Mouse (Mus musculus): Measurements from ENCODE around the gene Gm2001. TPM values are rescaled to one million over a fixed set of nuclear protein-coding genes. Genes with fewer than 3 reads are reported as not detected.
"Not testable (repeated sequence)": the region's sequence is repeated elsewhere in the genome, so short reads cannot be mapped to it uniquely, and the experiment has no call there.

The Gm2001 gene
- total RNA-seq (2012; rRNA removed) = not detected in 2 replicates

GRCm38 (mm10) chr12:87842239-87842638, at the start of gene Gm2001:
TSS of gene Gm2001 (minus strand) at chr12:87842339.
- H3K9me3 ChIP-seq (ENCODE audit: control insufficient read depth, insufficient read depth, low read depth, low read length); H3K9ac ChIP-seq (ENCODE audit: insufficient read depth, low read depth, low read length, poor library complexity, severe bottlenecking); H3K4me3 ChIP-seq (ENCODE audit: insufficient read depth in 1 of 2, low read depth in 1 of 2, low read length in 2 of 2, poor library complexity in 1 of 2, severe bottlenecking in 1 of 2); H3K4me1 ChIP-seq (ENCODE audit: control insufficient read depth in 2 of 2, insufficient read depth in 2 of 2, low read length in 2 of 2, poor library complexity in 1 of 2); DNase-seq (ENCODE audit: low read depth, low spot score); H3K36me3 ChIP-seq (ENCODE audit: control insufficient read depth, insufficient read depth, low read length, poor library complexity, severe bottlenecking); H3K27ac ChIP-seq (ENCODE audit: insufficient read depth, low read depth, low read length, poor library complexity, severe bottlenecking); in situ Hi-C loops (cut with MboI; ENCODE audit: low sequenced_read_pairs in 2 of 2, unreplicated experiment in 2 of 2): not testable (repeated sequence)

GRCm38 (mm10) chr12:87873772-87874171, 31.6 kb upstream of the Gm2001 start, which contains the start of gene Gm2016:
TSS of gene Gm2016 (plus strand) at chr12:87874072.
- in situ Hi-C loops (cut with MboI; ENCODE audit: low sequenced_read_pairs in 2 of 2, unreplicated experiment in 2 of 2); H3K4me1 ChIP-seq (ENCODE audit: control insufficient read depth in 2 of 2, insufficient read depth in 2 of 2, low read length in 2 of 2, poor library complexity in 1 of 2); H3K4me3 ChIP-seq (ENCODE audit: insufficient read depth in 1 of 2, low read depth in 1 of 2, low read length in 2 of 2, poor library complexity in 1 of 2, severe bottlenecking in 1 of 2); H3K27ac ChIP-seq (ENCODE audit: insufficient read depth, low read depth, low read length, poor library complexity, severe bottlenecking); H3K36me3 ChIP-seq (ENCODE audit: control insufficient read depth, insufficient read depth, low read length, poor library complexity, severe bottlenecking); H3K9ac ChIP-seq (ENCODE audit: insufficient read depth, low read depth, low read length, poor library complexity, severe bottlenecking); DNase-seq (ENCODE audit: low read depth, low spot score); H3K9me3 ChIP-seq (ENCODE audit: control insufficient read depth, insufficient read depth, low read depth, low read length): not testable (repeated sequence)

GRCm38 (mm10) chr12:87864048-87864447, 21.9 kb upstream of the Gm2001 start:
- in situ Hi-C loops (cut with MboI; ENCODE audit: low sequenced_read_pairs in 2 of 2, unreplicated experiment in 2 of 2); DNase-seq (ENCODE audit: low read depth, low spot score); H3K36me3 ChIP-seq (ENCODE audit: control insufficient read depth, insufficient read depth, low read length, poor library complexity, severe bottlenecking); H3K4me3 ChIP-seq (ENCODE audit: insufficient read depth in 1 of 2, low read depth in 1 of 2, low read length in 2 of 2, poor library complexity in 1 of 2, severe bottlenecking in 1 of 2); H3K9me3 ChIP-seq (ENCODE audit: control insufficient read depth, insufficient read depth, low read depth, low read length); H3K4me1 ChIP-seq (ENCODE audit: control insufficient read depth in 2 of 2, insufficient read depth in 2 of 2, low read length in 2 of 2, poor library complexity in 1 of 2); H3K27ac ChIP-seq (ENCODE audit: insufficient read depth, low read depth, low read length, poor library complexity, severe bottlenecking); H3K9ac ChIP-seq (ENCODE audit: insufficient read depth, low read depth, low read length, poor library complexity, severe bottlenecking): not testable (repeated sequence)

GRCm38 (mm10) chr12:87863638-87864037, 21.5 kb upstream of the Gm2001 start:
- H3K27ac ChIP-seq (ENCODE audit: insufficient read depth, low read depth, low read length, poor library complexity, severe bottlenecking); H3K4me1 ChIP-seq (ENCODE audit: control insufficient read depth in 2 of 2, insufficient read depth in 2 of 2, low read length in 2 of 2, poor library complexity in 1 of 2); H3K9me3 ChIP-seq (ENCODE audit: control insufficient read depth, insufficient read depth, low read depth, low read length); H3K4me3 ChIP-seq (ENCODE audit: insufficient read depth in 1 of 2, low read depth in 1 of 2, low read length in 2 of 2, poor library complexity in 1 of 2, severe bottlenecking in 1 of 2); H3K9ac ChIP-seq (ENCODE audit: insufficient read depth, low read depth, low read length, poor library complexity, severe bottlenecking); H3K36me3 ChIP-seq (ENCODE audit: control insufficient read depth, insufficient read depth, low read length, poor library complexity, severe bottlenecking); DNase-seq (ENCODE audit: low read depth, low spot score); in situ Hi-C loops (cut with MboI; ENCODE audit: low sequenced_read_pairs in 2 of 2, unreplicated experiment in 2 of 2): not testable (repeated sequence)

- in situ Hi-C loops (cut with MboI; ENCODE audit: low sequenced_read_pairs in 2 of 2, unreplicated experiment in 2 of 2); H3K27ac ChIP-seq (ENCODE audit: insufficient read depth, low read depth, low read length, poor library complexity, severe bottlenecking); H3K36me3 ChIP-seq (ENCODE audit: control insufficient read depth, insufficient read depth, low read length, poor library complexity, severe bottlenecking); H3K9ac ChIP-seq (ENCODE audit: insufficient read depth, low read depth, low read length, poor library complexity, severe bottlenecking); H3K9me3 ChIP-seq (ENCODE audit: control insufficient read depth, insufficient read depth, low read depth, low read length); DNase-seq (ENCODE audit: low read depth, low spot score); H3K4me1 ChIP-seq (ENCODE audit: control insufficient read depth in 2 of 2, insufficient read depth in 2 of 2, low read length in 2 of 2, poor library complexity in 1 of 2); H3K4me3 ChIP-seq (ENCODE audit: insufficient read depth in 1 of 2, low read depth in 1 of 2, low read length in 2 of 2, poor library complexity in 1 of 2, severe bottlenecking in 1 of 2): not testable (repeated sequence)
These were observed 19.9 kb upstream of the Gm2001 start for GRCm38 (mm10) chr12:87861740-87862692.

GRCm38 (mm10) chr12:87856067-87856466, 13.9 kb upstream of the Gm2001 start:
- H3K36me3 ChIP-seq (ENCODE audit: control insufficient read depth, insufficient read depth, low read length, poor library complexity, severe bottlenecking); DNase-seq (ENCODE audit: low read depth, low spot score); H3K9me3 ChIP-seq (ENCODE audit: control insufficient read depth, insufficient read depth, low read depth, low read length); H3K27ac ChIP-seq (ENCODE audit: insufficient read depth, low read depth, low read length, poor library complexity, severe bottlenecking); in situ Hi-C loops (cut with MboI; ENCODE audit: low sequenced_read_pairs in 2 of 2, unreplicated experiment in 2 of 2); H3K9ac ChIP-seq (ENCODE audit: insufficient read depth, low read depth, low read length, poor library complexity, severe bottlenecking); H3K4me1 ChIP-seq (ENCODE audit: control insufficient read depth in 2 of 2, insufficient read depth in 2 of 2, low read length in 2 of 2, poor library complexity in 1 of 2); H3K4me3 ChIP-seq (ENCODE audit: insufficient read depth in 1 of 2, low read depth in 1 of 2, low read length in 2 of 2, poor library complexity in 1 of 2, severe bottlenecking in 1 of 2): not testable (repeated sequence)

- not testable (repeated sequence) for DNase-seq (ENCODE audit: low read depth, low spot score)
These were observed 8.5 kb upstream of the Gm2001 start for GRCm38 (mm10) chr12:87850657-87851056.

GRCm38 (mm10) chr12:87816277-87816676, 25.9 kb downstream of the Gm2001 start, which contains the start of gene BB287469:
TSS of gene BB287469 (plus strand) at chr12:87816577.
- DNase-seq (ENCODE audit: low read depth, low spot score); H3K4me1 ChIP-seq (ENCODE audit: control insufficient read depth in 2 of 2, insufficient read depth in 2 of 2, low read length in 2 of 2, poor library complexity in 1 of 2); in situ Hi-C loops (cut with MboI; ENCODE audit: low sequenced_read_pairs in 2 of 2, unreplicated experiment in 2 of 2); H3K27ac ChIP-seq (ENCODE audit: insufficient read depth, low read depth, low read length, poor library complexity, severe bottlenecking); H3K9me3 ChIP-seq (ENCODE audit: control insufficient read depth, insufficient read depth, low read depth, low read length); H3K36me3 ChIP-seq (ENCODE audit: control insufficient read depth, insufficient read depth, low read length, poor library complexity, severe bottlenecking); H3K9ac ChIP-seq (ENCODE audit: insufficient read depth, low read depth, low read length, poor library complexity, severe bottlenecking); H3K4me3 ChIP-seq (ENCODE audit: insufficient read depth in 1 of 2, low read depth in 1 of 2, low read length in 2 of 2, poor library complexity in 1 of 2, severe bottlenecking in 1 of 2): not testable (repeated sequence)

More at GRCm38 (mm10) chr12:87850657-87851056, 8.5 kb upstream of the Gm2001 start:
- H3K4me3 ChIP-seq (ENCODE audit: insufficient read depth in 1 of 2, low read depth in 1 of 2, low read length in 2 of 2, poor library complexity in 1 of 2, severe bottlenecking in 1 of 2); H3K36me3 ChIP-seq (ENCODE audit: control insufficient read depth, insufficient read depth, low read length, poor library complexity, severe bottlenecking); H3K27ac ChIP-seq (ENCODE audit: insufficient read depth, low read depth, low read length, poor library complexity, severe bottlenecking); H3K9me3 ChIP-seq (ENCODE audit: control insufficient read depth, insufficient read depth, low read depth, low read length); in situ Hi-C loops (cut with MboI; ENCODE audit: low sequenced_read_pairs in 2 of 2, unreplicated experiment in 2 of 2); H3K9ac ChIP-seq (ENCODE audit: insufficient read depth, low read depth, low read length, poor library complexity, severe bottlenecking); H3K4me1 ChIP-seq (ENCODE audit: control insufficient read depth in 2 of 2, insufficient read depth in 2 of 2, low read length in 2 of 2, poor library complexity in 1 of 2): not testable (repeated sequence)
